Mouse (Mus musculus) bone marrow macrophage, adult 2 months (primary cell): Measurements from ENCODE around the gene Cenpb.

Experiments used
- CTCF ChIP-seq: IDR thresholded peaks from 2 replicates; pipeline ENCODE4 v1.5.1; 2012; ENCODE audit warnings: low read depth, mild to moderate bottlenecking, low read length, moderate library complexity
- POLR2A ChIP-seq: IDR thresholded peaks from 2 replicates; pipeline ENCODE4 v1.6.1; 2012; ENCODE audit warnings: mild to moderate bottlenecking, low read depth, low read length, borderline replicate concordance

DNA sequence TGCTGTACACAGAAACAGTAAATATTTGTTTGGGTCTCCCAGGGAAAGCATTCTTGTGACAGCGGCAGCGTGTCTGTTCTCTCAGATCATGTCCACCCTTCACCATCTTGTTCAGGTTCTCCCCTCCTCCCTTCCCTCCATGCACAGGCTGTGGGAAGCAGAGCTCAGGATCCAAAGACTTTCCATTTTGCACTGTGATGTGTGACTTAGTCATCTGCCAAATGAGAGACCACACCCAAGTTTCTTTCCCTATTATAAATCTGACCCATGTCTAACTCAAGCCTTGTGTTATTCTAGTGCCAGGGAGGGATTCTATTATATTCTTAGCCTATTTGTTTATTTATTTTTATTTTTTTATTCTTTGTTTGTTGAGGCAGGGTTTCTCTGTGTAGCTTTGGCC lies 28.5 kb upstream of the Cenpb start:
- no peak for TF ChIP-seq CTCF
- no peak for TF ChIP-seq POLR2A
